Mouse (Mus musculus): Measurements from ENCODE around the gene Ptprn. TPM values are rescaled to one million over a fixed set of nuclear protein-coding genes. Genes with fewer than 3 reads are reported as not detected.
A peak's percentile ranks its signal among the peaks of the same experiment; 100 is the strongest.

Ptprn gene
- total RNA-seq, 1 experiment from 2014 or later: not detected

DNA sequence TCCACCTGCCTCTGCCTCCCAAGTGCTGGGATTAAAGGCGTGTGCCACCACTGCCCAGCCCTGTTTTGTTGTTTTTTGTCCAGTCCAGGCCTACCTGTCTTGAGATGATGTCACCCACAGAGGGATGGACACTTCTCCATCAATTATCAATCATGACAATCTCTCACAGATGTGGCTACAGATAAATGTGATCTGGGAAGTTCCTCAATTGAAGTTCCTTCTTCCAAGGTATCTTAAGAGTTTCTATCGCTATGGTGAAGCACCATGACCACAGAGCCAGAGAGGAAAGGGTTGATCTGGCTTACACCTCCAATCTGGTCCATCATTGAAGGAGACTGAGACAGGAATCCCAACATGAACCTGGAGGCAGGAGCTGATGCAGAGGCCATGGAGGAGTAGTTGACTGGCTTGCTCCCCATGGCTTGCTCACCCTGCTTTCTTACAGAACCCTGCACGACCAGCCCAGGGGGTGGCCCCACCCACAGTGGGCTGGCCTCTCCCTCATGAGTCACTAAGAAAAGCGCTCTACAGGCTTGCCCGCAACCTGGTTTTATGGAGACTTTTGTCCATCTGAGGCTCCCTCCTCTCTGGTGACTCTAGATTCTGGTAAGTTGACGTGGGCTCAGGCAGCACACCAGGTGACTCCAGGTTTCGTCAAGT is 33.8 kb downstream of the Ptprn start:
- no peak for ATAC-seq (ENCODE audit: extremely low read depth, insufficient number of reproducible peaks, low FRiP score, poor library complexity, severe bottlenecking)

GRCm38 (mm10) chr1:75229158-75229557 is 35.1 kb downstream of the Ptprn start:
- ATAC-seq (ENCODE audit: extremely low read depth, insufficient number of reproducible peaks, low FRiP score, poor library complexity, severe bottlenecking): no peak

- no peak for ATAC-seq (ENCODE audit: extremely low read depth, insufficient number of reproducible peaks, low FRiP score, poor library complexity, severe bottlenecking)
Observed at GRCm38 (mm10) chr1:75227653-75228052, 36.6 kb downstream of the Ptprn start.

DNA sequence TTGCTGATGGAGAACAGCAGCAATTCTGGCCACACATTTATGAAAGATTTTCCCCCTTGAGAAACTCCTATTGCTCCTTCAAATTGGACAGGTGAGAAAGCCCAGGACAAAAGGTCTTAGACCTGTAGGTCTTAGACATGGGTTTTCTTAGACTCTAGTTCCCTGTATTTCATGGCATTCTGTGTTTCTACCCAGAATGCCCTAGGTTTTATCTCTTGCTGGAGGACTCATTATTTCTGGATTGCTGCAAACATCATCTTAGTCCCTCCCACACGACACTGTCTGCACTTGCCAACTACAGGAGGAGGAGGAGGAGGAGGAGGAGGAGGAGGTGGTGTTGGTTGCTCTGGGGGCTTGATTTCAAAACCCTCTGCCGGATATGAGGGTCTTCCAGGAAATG is 38.2 kb downstream of the Ptprn start:
- no peak for ATAC-seq (ENCODE audit: extremely low read depth, insufficient number of reproducible peaks, low FRiP score, poor library complexity, severe bottlenecking)

GRCm38 (mm10) chr1:75225473-75225872 is 38.8 kb downstream of the Ptprn start:
- no peak for ATAC-seq (ENCODE audit: extremely low read depth, insufficient number of reproducible peaks, low FRiP score, poor library complexity, severe bottlenecking)

DNA sequence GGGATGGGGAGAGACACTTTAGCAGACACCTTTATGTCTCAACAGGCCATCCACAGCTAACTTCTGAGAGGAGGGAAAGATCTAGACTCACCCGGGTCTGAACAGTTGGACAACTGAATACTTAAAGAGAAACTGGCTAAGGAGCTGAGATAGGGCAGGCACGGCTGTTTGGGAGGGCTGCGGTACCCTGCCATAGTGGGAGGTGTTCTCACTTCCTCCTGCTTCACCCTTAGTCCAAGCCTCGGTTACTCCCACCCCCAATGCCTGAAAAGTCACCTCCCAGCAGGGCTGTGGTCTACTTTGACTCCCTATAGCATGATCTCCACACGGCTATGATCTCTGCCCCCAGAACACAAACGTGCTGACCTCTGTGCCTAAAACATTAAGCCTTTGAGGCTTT is 40.8 kb downstream of the Ptprn start:
- no peak for ATAC-seq (ENCODE audit: extremely low read depth, insufficient number of reproducible peaks, low FRiP score, poor library complexity, severe bottlenecking)

GRCm38 (mm10) chr1:75222926-75223325 is 41.4 kb downstream of the Ptprn start:
- no peak for ATAC-seq (ENCODE audit: extremely low read depth, insufficient number of reproducible peaks, low FRiP score, poor library complexity, severe bottlenecking)

GRCm38 (mm10) chr1:75221538-75221937 is 42.8 kb downstream of the Ptprn start:
- no peak for ATAC-seq (ENCODE audit: extremely low read depth, insufficient number of reproducible peaks, low FRiP score, poor library complexity, severe bottlenecking)

GRCm38 (mm10) chr1:75219531-75219930 is 44.8 kb downstream of the Ptprn start, which contains the start of gene Tuba4a:
Tuba4a (minus strand) TSS chr1:75219865.
- no peak for ATAC-seq (ENCODE audit: extremely low read depth, insufficient number of reproducible peaks, low FRiP score, poor library complexity, severe bottlenecking)

DNA sequence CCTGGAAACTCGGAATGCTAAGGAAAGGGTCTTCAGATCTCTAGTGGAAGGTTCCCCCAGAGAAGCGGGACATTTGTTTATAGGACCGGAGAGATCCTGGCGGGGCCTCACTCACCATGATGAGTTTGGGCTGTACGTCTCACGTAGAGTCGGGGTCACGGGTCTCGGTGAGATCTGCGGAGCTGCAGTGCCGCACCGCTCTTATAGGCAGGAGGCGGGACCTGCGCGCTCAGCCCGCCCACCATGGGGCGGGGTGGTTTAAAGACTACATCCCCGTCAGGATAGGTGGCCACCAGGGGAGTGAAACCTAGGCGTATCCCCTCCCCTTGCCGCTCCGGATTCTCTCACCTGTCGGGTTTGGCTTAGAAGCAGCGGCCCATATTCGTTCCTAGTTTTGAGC is 45.2 kb downstream of the Ptprn start:
- peak; percentile 86 for ATAC-seq (ENCODE audit: extremely low read depth, insufficient number of reproducible peaks, low FRiP score, poor library complexity, severe bottlenecking)

DNA sequence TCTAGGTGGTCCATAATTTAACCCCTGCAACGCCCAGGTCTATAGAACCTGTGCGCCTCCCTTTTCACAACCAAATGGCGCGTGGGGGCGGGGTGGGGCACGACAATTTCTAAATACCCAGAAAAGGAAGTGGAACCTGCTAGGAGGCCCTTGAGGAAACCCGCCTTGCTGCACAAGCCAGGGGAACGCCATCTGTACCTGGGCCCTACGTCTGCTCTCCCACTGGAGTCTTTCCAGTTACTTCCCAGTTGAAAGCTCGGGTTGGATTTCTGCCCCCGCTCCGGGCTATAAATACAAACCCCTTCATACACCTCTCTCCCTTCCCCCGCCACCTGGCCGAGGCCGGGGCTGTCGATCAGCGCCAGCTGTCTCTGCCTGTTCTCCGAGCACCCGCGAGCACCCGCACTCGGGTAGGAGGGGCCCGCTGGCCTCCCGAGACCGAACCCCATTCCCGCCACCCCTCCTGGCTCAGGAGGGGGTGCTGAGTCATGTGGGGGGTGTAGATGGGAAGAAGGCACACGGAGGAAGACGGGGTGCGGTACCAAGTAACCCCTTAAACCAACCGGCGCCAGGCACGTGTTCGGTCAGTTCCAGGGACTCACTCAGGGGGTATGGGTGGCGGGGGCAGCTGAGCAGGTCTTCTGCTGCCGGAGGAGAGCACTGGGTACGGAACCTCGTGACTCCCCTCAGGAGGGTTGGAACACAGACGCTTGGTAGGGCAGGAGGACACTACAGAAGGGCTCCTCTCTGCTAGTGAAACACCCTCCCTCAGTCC is 45.9 kb downstream of the Ptprn start:
- peak; percentile 37; the same call in 1 of the 2 replicates for ATAC-seq (ENCODE audit: extremely low read depth, insufficient number of reproducible peaks, low FRiP score, poor library complexity, severe bottlenecking)

DNA sequence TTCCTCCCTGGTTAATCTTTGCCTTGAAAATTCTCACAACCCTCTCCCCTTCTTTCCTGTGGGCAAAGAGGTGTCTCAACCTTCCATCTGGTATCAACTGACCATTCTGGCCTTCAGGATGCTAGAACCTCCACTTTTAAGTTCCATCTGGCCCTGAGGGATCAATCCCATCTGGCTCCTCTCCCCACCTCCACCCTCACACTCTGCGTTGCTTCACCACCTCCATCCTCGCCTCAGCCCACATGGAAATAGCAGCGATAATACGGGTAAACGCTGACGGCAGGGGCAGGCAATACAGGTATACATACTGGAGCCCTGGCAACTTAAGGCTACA is 46.4 kb downstream of the Ptprn start:
- ATAC-seq (ENCODE audit: extremely low read depth, insufficient number of reproducible peaks, low FRiP score, poor library complexity, severe bottlenecking): no peak

- ATAC-seq (ENCODE audit: extremely low read depth, insufficient number of reproducible peaks, low FRiP score, poor library complexity, severe bottlenecking): no peak
Observed at GRCm38 (mm10) chr1:75216797-75217585, 47.3 kb downstream of the Ptprn start.

- no peak for ATAC-seq (ENCODE audit: extremely low read depth, insufficient number of reproducible peaks, low FRiP score, poor library complexity, severe bottlenecking)
Observed at GRCm38 (mm10) chr1:75215785-75216184, 48.5 kb downstream of the Ptprn start.

GRCm38 (mm10) chr1:75214886-75215285 is 49.4 kb downstream of the Ptprn start:
- no peak for ATAC-seq (ENCODE audit: extremely low read depth, insufficient number of reproducible peaks, low FRiP score, poor library complexity, severe bottlenecking)

- no peak for ATAC-seq (ENCODE audit: extremely low read depth, insufficient number of reproducible peaks, low FRiP score, poor library complexity, severe bottlenecking)
Observed at GRCm38 (mm10) chr1:75214442-75214841, 49.9 kb downstream of the Ptprn start.

DNA sequence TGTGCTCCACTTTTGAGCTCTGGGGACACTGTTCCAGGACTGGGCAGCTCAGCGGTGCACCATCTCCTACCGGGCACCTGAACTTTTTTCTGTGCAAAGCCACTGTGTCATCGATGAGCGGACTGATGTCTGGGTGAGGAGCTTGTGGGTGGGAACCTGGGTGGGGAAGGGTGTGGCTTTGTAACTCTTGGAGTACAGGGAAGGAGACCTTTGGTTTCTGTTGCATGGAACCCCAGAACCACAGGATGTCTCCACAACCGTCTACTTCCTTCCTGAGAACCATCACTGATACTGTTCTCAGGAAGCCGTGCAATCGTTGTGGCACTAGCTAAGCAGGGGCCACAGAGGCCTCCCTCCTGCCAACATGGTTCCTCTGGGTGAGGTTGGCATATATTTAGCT is 51.2 kb downstream of the Ptprn start:
- ATAC-seq (ENCODE audit: extremely low read depth, insufficient number of reproducible peaks, low FRiP score, poor library complexity, severe bottlenecking): 0 out of 2 replicates have a peak, but pooled peaks have one; percentile 6

GRCm38 (mm10) chr1:75212542-75212941 is 51.8 kb downstream of the Ptprn start:
- ATAC-seq (ENCODE audit: extremely low read depth, insufficient number of reproducible peaks, low FRiP score, poor library complexity, severe bottlenecking): no peak

DNA sequence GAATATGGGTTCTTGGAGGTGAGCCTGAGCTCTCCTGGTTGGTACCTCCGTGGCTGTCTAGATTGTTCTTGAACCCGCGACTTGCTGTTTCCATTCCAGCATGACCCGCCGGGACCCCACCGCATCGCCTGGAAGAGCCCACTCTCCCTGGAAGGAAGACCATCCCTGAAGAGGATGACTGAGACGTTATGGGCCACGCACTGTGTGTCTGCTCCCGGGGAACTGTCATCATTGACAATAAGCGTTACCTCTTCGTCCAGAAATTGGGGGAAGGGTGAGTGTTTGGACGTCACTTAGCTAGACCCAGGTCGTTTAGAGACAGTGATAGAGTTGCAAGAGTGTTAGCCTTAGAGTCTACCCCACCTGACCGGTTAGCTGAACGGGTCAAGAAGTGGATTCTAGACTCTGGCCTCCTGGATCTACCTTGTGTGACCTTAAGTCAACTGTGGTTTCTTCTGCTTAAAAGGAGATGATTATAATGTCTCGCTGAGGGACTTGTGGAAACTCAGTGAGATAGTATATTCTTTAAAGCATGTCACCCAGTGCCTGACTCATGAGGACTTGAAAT is 53.1 kb downstream of the Ptprn start:
- ATAC-seq (ENCODE audit: extremely low read depth, insufficient number of reproducible peaks, low FRiP score, poor library complexity, severe bottlenecking): no peak

Measured in neutrophil, adult 5-6 weeks (primary cell).